Mouse (Mus musculus) liver, adult 2 months (tissue): ENCODE results near the gene Glcci1.

Source experiments
- CTCF ChIP-seq: fragments of 200-500 bp; IDR thresholded peaks from 2 replicates; pipeline ENCODE4 v1.5.1; 2011; ENCODE audit warnings: low read depth, low read length, control low read depth
- POLR2A ChIP-seq: fragments of 200-500 bp; IDR thresholded peaks from 2 replicates; pipeline ENCODE4 v1.6.1; 2011; ENCODE audit warnings: low read length, control low read depth; ENCODE audit not compliant: insufficient read depth; ENCODE audit errors: extremely low read depth

GRCm38 (mm10) chr6:8467667-8468337 is 41.6 kb upstream of the Glcci1 start:
- no peak for TF ChIP-seq CTCF
- TF ChIP-seq POLR2A: no peak
